Mouse (Mus musculus): ENCODE results near the gene Dnajc3. TPM values are rescaled to one million over a fixed set of nuclear protein-coding genes. Genes with fewer than 3 reads are reported as not detected.

The Dnajc3 gene
- polyA plus RNA-seq, 1 experiment, result 22.7 TPM

- DNase-seq, result no peak
- 55% methylated on average over 12 of the region's 12 CpGs for WGBS
- H3K4me1 ChIP-seq (ENCODE audit: control insufficient read depth, insufficient read depth, low read length), result peaks cover 8% of the 10 kb centered on the region
- no peak overlapping the region for H3K4me3 ChIP-seq (replicated peaks; ENCODE audit: extremely low read depth, low read depth, low read length)
- TF ChIP-seq CTCF (IDR thresholded peaks at IDR 0.05; ENCODE audit: insufficient read depth, low read length), result no peak
- TF ChIP-seq POLR2A (IDR thresholded peaks at IDR 0.05; ENCODE audit: borderline replicate concordance, extremely low read depth, low read depth, low read length), result no peak
Measured at GRCm38 (mm10) chr14:118942076-118942475, 4.3 kb downstream of the Dnajc3 start.

DNA sequence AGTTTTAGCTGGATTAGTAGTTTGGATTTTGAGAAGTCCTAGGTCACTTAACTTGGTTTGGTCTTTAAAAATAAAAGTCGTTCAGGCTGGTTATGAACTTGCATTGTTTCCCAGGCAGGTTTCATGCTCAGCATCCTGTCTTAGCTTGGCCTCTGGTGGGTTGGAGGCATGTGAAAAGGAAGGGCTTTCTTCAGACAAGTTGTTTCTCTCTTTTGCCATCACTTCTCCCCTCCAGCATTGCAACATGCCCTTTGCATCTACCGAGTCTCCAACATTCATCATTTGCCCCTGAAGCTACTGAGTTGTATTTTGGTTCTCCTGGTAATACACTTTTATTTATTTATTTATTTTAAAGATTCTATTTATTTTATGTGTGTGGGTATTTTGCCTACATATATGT is 6.9 kb downstream of the Dnajc3 start:
- H3K4me3 ChIP-seq (replicated peaks; ENCODE audit: extremely low read depth, low read depth, low read length), result no peak overlapping the region
- TF ChIP-seq POLR2A (IDR thresholded peaks at IDR 0.05; ENCODE audit: borderline replicate concordance, extremely low read depth, low read depth, low read length), result no peak
- TF ChIP-seq CTCF (IDR thresholded peaks at IDR 0.05; ENCODE audit: insufficient read depth, low read length), result no peak
- 44% methylated on average over 2 of the region's 2 CpGs for WGBS

GRCm38 (mm10) chr14:118948841-118949240 is 11.1 kb downstream of the Dnajc3 start:
- Histone ChIP-seq H3K4me1 (ENCODE audit: control insufficient read depth, insufficient read depth, low read length) (peaks cover 12% of the 10 kb centered on the region), H3K4me3 (replicated peaks; ENCODE audit: extremely low read depth, low read depth, low read length) (no peak overlapping the region)
- WGBS, result 44% methylated on average over 1 of the region's 1 CpGs
- TF ChIP-seq CTCF (IDR thresholded peaks at IDR 0.05; ENCODE audit: insufficient read depth, low read length), result no peak
- no peak for TF ChIP-seq POLR2A (IDR thresholded peaks at IDR 0.05; ENCODE audit: borderline replicate concordance, extremely low read depth, low read depth, low read length)
- DNase-seq, result no peak

More for the DNA sequence above, 6.9 kb downstream of the Dnajc3 start:
- H3K4me1 ChIP-seq (ENCODE audit: control insufficient read depth, insufficient read depth, low read length), result peaks cover 10% of the 10 kb centered on the region
- DNase-seq, result no peak

- 77% methylated on average over 9 of the region's 9 CpGs for WGBS
- TF ChIP-seq CTCF (IDR thresholded peaks at IDR 0.05; ENCODE audit: insufficient read depth, low read length), result no peak
- no peak for TF ChIP-seq POLR2A (IDR thresholded peaks at IDR 0.05; ENCODE audit: borderline replicate concordance, extremely low read depth, low read depth, low read length)
- Histone ChIP-seq H3K4me3 (replicated peaks; ENCODE audit: extremely low read depth, low read depth, low read length) (no peak overlapping the region), H3K4me1 (ENCODE audit: control insufficient read depth, insufficient read depth, low read length) (peaks cover 12% of the 10 kb centered on the region)
- peak; percentile 33 for DNase-seq
Measured at GRCm38 (mm10) chr14:118951912-118952583, 14.3 kb downstream of the Dnajc3 start.

GRCm38 (mm10) chr14:118958010-118958409 is 20.2 kb downstream of the Dnajc3 start:
- H3K4me1 ChIP-seq (ENCODE audit: control insufficient read depth, insufficient read depth, low read length), result no peaks in the 10 kb centered on the region
- no peak overlapping the region for H3K4me3 ChIP-seq (replicated peaks; ENCODE audit: extremely low read depth, low read depth, low read length)
- 94% methylated on average over 3 of the region's 3 CpGs for WGBS
- DNase-seq, result no peak
- no peak for TF ChIP-seq CTCF (IDR thresholded peaks at IDR 0.05; ENCODE audit: insufficient read depth, low read length)
- no peak for TF ChIP-seq POLR2A (IDR thresholded peaks at IDR 0.05; ENCODE audit: borderline replicate concordance, extremely low read depth, low read depth, low read length)

DNA sequence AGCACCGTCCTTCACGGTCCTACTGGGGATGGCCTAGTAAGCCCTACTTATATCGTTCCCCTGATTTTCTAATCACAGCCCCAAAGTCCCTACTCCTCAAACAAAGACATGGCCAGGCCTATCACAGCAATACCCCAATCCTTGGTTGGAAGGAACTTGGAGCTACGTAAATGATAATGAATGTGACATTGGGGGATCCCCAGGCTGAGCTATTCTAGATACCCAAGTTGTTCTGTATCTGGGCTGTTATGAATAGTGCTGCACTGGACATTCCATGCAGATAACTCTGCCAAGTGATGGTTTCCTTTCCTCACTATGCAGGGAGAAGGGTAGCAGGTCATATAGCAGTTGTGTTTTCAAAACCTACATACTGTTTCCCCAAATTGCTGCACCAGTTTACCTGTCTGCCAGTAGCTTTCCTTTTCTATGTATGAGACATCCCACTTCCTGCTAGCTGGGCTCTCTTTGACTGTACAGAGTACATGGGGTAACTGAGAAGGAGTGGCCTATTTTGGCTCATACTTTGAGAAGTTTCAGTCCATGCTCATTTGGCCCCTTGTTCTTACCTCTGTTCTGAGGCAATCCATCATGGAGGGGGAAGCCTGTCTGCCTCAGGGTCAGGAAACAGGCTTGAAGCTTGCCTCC is 27.7 kb downstream of the Dnajc3 start:
- WGBS, result 96% methylated on average over 4 of the region's 4 CpGs
- H3K4me1 ChIP-seq (ENCODE audit: control insufficient read depth, insufficient read depth, low read length), result no peaks in the 10 kb centered on the region

DNA sequence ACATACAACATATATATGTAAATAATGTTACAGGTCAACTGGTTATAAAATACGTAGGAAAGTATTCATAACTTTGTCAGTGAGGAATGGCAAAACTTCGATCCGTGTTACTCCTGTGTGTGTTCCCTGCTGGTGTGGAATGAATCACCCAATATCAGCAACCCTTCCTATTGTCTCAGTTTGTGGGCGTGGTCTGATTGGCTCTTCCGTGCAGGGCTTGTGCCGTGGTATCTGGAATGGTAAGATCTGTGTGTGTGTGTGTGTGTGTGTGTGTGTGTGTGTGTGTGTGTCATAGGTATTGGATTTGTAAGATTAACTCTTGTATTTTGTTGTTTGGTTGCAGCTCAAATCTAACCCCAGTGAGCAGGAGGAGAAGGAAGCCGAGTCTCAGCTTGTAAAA is 29.9 kb downstream of the Dnajc3 start:
- 78% methylated on average over 7 of the region's 7 CpGs for WGBS
- DNase-seq, result no peak
- Histone ChIP-seq H3K4me3 (replicated peaks; ENCODE audit: extremely low read depth, low read depth, low read length) (no peak overlapping the region), H3K4me1 (ENCODE audit: control insufficient read depth, insufficient read depth, low read length) (no peaks in the 10 kb centered on the region)
- TF ChIP-seq POLR2A (IDR thresholded peaks at IDR 0.05; ENCODE audit: borderline replicate concordance, extremely low read depth, low read depth, low read length) (no peak), CTCF (IDR thresholded peaks at IDR 0.05; ENCODE audit: insufficient read depth, low read length) (no peak)

More for the DNA sequence above, 27.7 kb downstream of the Dnajc3 start:
- TF ChIP-seq POLR2A (IDR thresholded peaks at IDR 0.05; ENCODE audit: borderline replicate concordance, extremely low read depth, low read depth, low read length) (no peak), CTCF (IDR thresholded peaks at IDR 0.05; ENCODE audit: insufficient read depth, low read length) (no peak)
- no peak overlapping the region for H3K4me3 ChIP-seq (replicated peaks; ENCODE audit: extremely low read depth, low read depth, low read length)
- DNase-seq, result no peak

- 90% methylated on average over 6 of the region's 6 CpGs for WGBS
- no peaks in the 10 kb centered on the region; the same call in 1 of the 2 replicates for H3K4me1 ChIP-seq (ENCODE audit: control insufficient read depth, insufficient read depth, low read length)
- no peak overlapping the region for H3K4me3 ChIP-seq (replicated peaks; ENCODE audit: extremely low read depth, low read depth, low read length)
- no peak for DNase-seq
- TF ChIP-seq CTCF (IDR thresholded peaks at IDR 0.05; ENCODE audit: insufficient read depth, low read length), result no peak
- TF ChIP-seq POLR2A (IDR thresholded peaks at IDR 0.05; ENCODE audit: borderline replicate concordance, extremely low read depth, low read depth, low read length), result no peak
Measured at GRCm38 (mm10) chr14:118972268-118972667, 34.5 kb downstream of the Dnajc3 start.

GRCm38 (mm10) chr14:118977136-118977816 is 39.5 kb downstream of the Dnajc3 start:
- 69% methylated on average over 8 of the region's 8 CpGs for WGBS
- Histone ChIP-seq H3K4me1 (ENCODE audit: control insufficient read depth, insufficient read depth, low read length) (no peaks in the 10 kb centered on the region; the same call in 1 of the 2 replicates), H3K4me3 (replicated peaks; ENCODE audit: extremely low read depth, low read depth, low read length) (no peak overlapping the region)
- no peak for DNase-seq
- TF ChIP-seq POLR2A (IDR thresholded peaks at IDR 0.05; ENCODE audit: borderline replicate concordance, extremely low read depth, low read depth, low read length) (no peak), CTCF (IDR thresholded peaks at IDR 0.05; ENCODE audit: insufficient read depth, low read length) (no peak)
